Mouse (Mus musculus): Measurements from ENCODE around the gene Cabcoco1. TPM values are rescaled to one million over a fixed set of nuclear protein-coding genes. Genes with fewer than 3 reads are reported as not detected.
A peak's percentile ranks its signal among the peaks of the same experiment; 100 is the strongest.

Cabcoco1 gene
- polyA plus RNA-seq, 1 experiment = 2.2 TPM

GRCm38 (mm10) chr10:68552556-68552955 is 10.9 kb upstream of the Cabcoco1 start:
- no peak overlapping the region for H3K27ac ChIP-seq (ENCODE audit: insufficient read depth, low read length)
- no peak overlapping the region for H3K4me3 ChIP-seq (ENCODE audit: insufficient read depth, low read length)
- no peaks in the 10 kb centered on the region for H3K4me1 ChIP-seq (ENCODE audit: control insufficient read depth, insufficient read depth, low read length)
- no peak for TF ChIP-seq POLR2A (IDR thresholded peaks at IDR 0.05; ENCODE audit: extremely low read depth, insufficient read depth, low read length)
- TF ChIP-seq CTCF (IDR thresholded peaks at IDR 0.05; ENCODE audit: extremely low read depth, insufficient read depth, low read length) = no peak

GRCm38 (mm10) chr10:68551316-68551715 is 9.6 kb upstream of the Cabcoco1 start:
- TF ChIP-seq POLR2A (IDR thresholded peaks at IDR 0.05; ENCODE audit: extremely low read depth, insufficient read depth, low read length) (no peak), CTCF (IDR thresholded peaks at IDR 0.05; ENCODE audit: extremely low read depth, insufficient read depth, low read length) (no peak)
- no peaks in the 10 kb centered on the region for H3K4me1 ChIP-seq (ENCODE audit: control insufficient read depth, insufficient read depth, low read length)
- H3K4me3 ChIP-seq (ENCODE audit: insufficient read depth, low read length) = no peak overlapping the region
- H3K27ac ChIP-seq (ENCODE audit: insufficient read depth, low read length) = no peak overlapping the region

GRCm38 (mm10) chr10:68550668-68551267 is 9.1 kb upstream of the Cabcoco1 start:
- H3K4me1 ChIP-seq (ENCODE audit: control insufficient read depth, insufficient read depth, low read length) = no peaks in the 10 kb centered on the region
- H3K27ac ChIP-seq (ENCODE audit: insufficient read depth, low read length) = no peak overlapping the region
- H3K4me3 ChIP-seq (ENCODE audit: insufficient read depth, low read length) = no peak overlapping the region
- TF ChIP-seq POLR2A (IDR thresholded peaks at IDR 0.05; ENCODE audit: extremely low read depth, insufficient read depth, low read length) = no peak
- TF ChIP-seq CTCF (IDR thresholded peaks at IDR 0.05; ENCODE audit: extremely low read depth, insufficient read depth, low read length) = no peak

GRCm38 (mm10) chr10:68543107-68543506 is 1.4 kb upstream of the Cabcoco1 start:
- H3K27ac ChIP-seq (ENCODE audit: insufficient read depth, low read length) = no peak overlapping the region
- no peak overlapping the region for H3K4me3 ChIP-seq (ENCODE audit: insufficient read depth, low read length)
- peaks cover 2% of the 10 kb centered on the region; the same call in 1 of the 2 replicates for H3K4me1 ChIP-seq (ENCODE audit: control insufficient read depth, insufficient read depth, low read length)
- TF ChIP-seq CTCF (IDR thresholded peaks at IDR 0.05; ENCODE audit: extremely low read depth, insufficient read depth, low read length) (no peak), POLR2A (IDR thresholded peaks at IDR 0.05; ENCODE audit: extremely low read depth, insufficient read depth, low read length) (no peak)

- H3K27ac ChIP-seq (ENCODE audit: insufficient read depth, low read length) = no peak overlapping the region
Measured at GRCm38 (mm10) chr10:68541943-68542420, 286 bp upstream of the Cabcoco1 start.

GRCm38 (mm10) chr10:68540612-68541011 is 1.1 kb downstream of the Cabcoco1 start:
- peaks cover 2% of the 10 kb centered on the region; the same call in 1 of the 2 replicates for H3K4me1 ChIP-seq (ENCODE audit: control insufficient read depth, insufficient read depth, low read length)
- TF ChIP-seq POLR2A (IDR thresholded peaks at IDR 0.05; ENCODE audit: extremely low read depth, insufficient read depth, low read length) (no peak), CTCF (IDR thresholded peaks at IDR 0.05; ENCODE audit: extremely low read depth, insufficient read depth, low read length) (no peak)
- no peak overlapping the region for H3K4me3 ChIP-seq (ENCODE audit: insufficient read depth, low read length)
- H3K27ac ChIP-seq (ENCODE audit: insufficient read depth, low read length) = no peak overlapping the region

More at GRCm38 (mm10) chr10:68541943-68542420, 286 bp upstream of the Cabcoco1 start:
- Histone ChIP-seq H3K4me1 (ENCODE audit: control insufficient read depth, insufficient read depth, low read length) (peaks cover 2% of the 10 kb centered on the region; the same call in 1 of the 2 replicates), H3K4me3 (ENCODE audit: insufficient read depth, low read length) (peak overlapping the region; percentile 68)
- no peak for TF ChIP-seq CTCF (IDR thresholded peaks at IDR 0.05; ENCODE audit: extremely low read depth, insufficient read depth, low read length)
- TF ChIP-seq POLR2A (IDR thresholded peaks at IDR 0.05; ENCODE audit: extremely low read depth, insufficient read depth, low read length) = no peak

GRCm38 (mm10) chr10:68537261-68537950 is 4.3 kb downstream of the Cabcoco1 start:
- TF ChIP-seq POLR2A (IDR thresholded peaks at IDR 0.05; ENCODE audit: extremely low read depth, insufficient read depth, low read length) (no peak), CTCF (IDR thresholded peaks at IDR 0.05; ENCODE audit: extremely low read depth, insufficient read depth, low read length) (no peak)
- Histone ChIP-seq H3K4me3 (ENCODE audit: insufficient read depth, low read length) (no peak overlapping the region), H3K27ac (ENCODE audit: insufficient read depth, low read length) (no peak overlapping the region), H3K4me1 (ENCODE audit: control insufficient read depth, insufficient read depth, low read length) (peaks cover 2% of the 10 kb centered on the region; the same call in 1 of the 2 replicates)

- H3K27ac ChIP-seq (ENCODE audit: insufficient read depth, low read length) = no peak overlapping the region
- TF ChIP-seq CTCF (IDR thresholded peaks at IDR 0.05; ENCODE audit: extremely low read depth, insufficient read depth, low read length) (no peak), POLR2A (IDR thresholded peaks at IDR 0.05; ENCODE audit: extremely low read depth, insufficient read depth, low read length) (no peak)
- no peak overlapping the region for H3K4me3 ChIP-seq (ENCODE audit: insufficient read depth, low read length)
- no peaks in the 10 kb centered on the region; the same call in 1 of the 2 replicates for H3K4me1 ChIP-seq (ENCODE audit: control insufficient read depth, insufficient read depth, low read length)
Measured at GRCm38 (mm10) chr10:68529364-68530049, 12.2 kb downstream of the Cabcoco1 start.

GRCm38 (mm10) chr10:68528958-68529357 is 12.7 kb downstream of the Cabcoco1 start:
- TF ChIP-seq POLR2A (IDR thresholded peaks at IDR 0.05; ENCODE audit: extremely low read depth, insufficient read depth, low read length) (no peak), CTCF (IDR thresholded peaks at IDR 0.05; ENCODE audit: extremely low read depth, insufficient read depth, low read length) (no peak)
- H3K4me1 ChIP-seq (ENCODE audit: control insufficient read depth, insufficient read depth, low read length) = no peaks in the 10 kb centered on the region; the same call in 1 of the 2 replicates

More at GRCm38 (mm10) chr10:68528958-68529357, 12.7 kb downstream of the Cabcoco1 start:
- H3K4me3 ChIP-seq (ENCODE audit: insufficient read depth, low read length) = no peak overlapping the region
- no peak overlapping the region for H3K27ac ChIP-seq (ENCODE audit: insufficient read depth, low read length)
